Mouse (Mus musculus): ENCODE data around the gene Tbcb.
"Not testable (repeated sequence)": the region's sequence is repeated elsewhere in the genome, so short reads cannot be mapped to it uniquely, and the experiment has no call there.

The Tbcb gene

DNA sequence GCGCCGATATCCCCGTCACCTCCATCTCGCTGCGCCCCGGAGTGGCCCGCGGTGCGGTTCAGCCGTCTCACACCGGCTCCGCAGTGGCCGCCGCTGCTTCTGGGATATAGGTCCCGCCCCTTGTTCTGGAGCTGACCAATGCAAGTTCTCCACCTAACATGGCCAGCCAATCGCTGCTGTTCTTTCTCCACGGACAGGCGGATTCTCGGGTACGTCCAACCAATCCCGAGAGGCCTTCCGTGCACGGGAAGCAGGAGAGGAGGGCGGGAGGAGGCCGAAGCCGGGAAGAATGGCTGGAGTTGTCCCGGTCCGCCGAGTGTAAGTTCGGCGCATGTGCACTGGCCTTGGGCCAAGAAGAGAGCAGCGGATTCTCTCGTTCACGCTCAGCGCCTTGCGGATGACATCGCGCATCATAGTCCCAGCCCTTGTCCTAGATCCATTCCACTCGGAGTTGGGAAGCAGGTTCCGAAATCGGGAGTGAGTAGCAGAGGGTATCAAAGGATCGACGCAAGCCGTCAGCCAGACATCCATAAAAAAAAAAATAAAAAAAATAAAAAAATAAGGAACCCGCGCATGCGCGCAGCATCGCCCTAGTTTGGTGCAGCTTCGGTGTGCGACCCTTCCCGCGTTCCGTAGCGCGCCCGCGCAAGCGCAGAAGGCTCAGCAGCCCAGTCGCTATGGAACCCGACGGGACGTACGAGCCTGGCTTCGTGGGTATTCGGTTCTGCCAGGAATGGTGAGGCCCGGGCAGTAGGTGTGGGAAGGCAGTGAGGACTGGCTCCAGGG is at the start of gene Tbcb, which contains the start of gene Polr2i:
TSS of gene Tbcb (minus strand) at position 604 of the 786 bp plus-strand sequence.
TSS of gene Polr2i (plus strand) at position 280 of the 786 bp plus-strand sequence.
- peak; percentile 98 for DNase-seq

GRCm38 (mm10) chr7:30281522-30281921 is 49.5 kb upstream of the Tbcb start:
- no peak for DNase-seq

GRCm38 (mm10) chr7:30280670-30281138 is 48.6 kb upstream of the Tbcb start:
- DNase-seq: peak; percentile 89 to 90

DNA sequence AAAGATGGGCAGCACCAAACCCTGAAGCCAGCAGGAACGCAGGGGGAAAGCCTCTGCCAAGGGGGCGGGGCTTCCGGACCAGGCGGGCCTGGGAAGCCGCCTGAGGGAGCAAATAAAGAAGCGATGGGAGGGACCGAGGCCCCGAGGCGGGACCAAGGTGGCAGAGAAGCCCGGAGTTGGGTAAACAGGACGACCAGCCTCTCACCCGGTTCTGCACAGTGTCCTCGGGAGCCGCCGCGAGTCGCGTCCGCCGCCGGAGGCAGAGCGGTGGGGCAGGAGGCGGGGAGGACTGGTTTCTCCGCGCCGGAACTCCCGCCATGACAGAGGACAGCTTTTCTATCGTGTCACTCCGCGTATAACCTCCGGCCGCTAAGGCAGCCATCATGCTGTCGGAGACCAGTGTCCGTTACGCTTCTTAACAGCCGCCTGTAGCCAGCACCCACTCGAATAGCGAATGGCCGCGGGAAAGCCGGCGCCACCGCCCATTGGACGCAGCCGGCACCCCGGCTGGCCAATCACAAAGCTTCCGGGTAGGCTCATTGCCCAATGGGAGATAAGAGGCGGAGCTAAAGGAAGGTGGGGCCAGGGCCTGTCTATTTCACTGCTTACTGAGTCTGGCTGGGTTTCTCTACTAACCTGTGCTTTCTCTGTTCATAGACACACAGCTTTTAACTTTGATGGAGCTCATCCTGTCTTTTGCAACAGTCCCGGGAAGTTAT is 48.0 kb upstream of the Tbcb start, which contains the start of the genes Thap8 and Wdr62:
TSS of gene Thap8 (plus strand) at position 144 of the 719 bp plus-strand sequence.
TSS of gene Wdr62 (minus strand) at position 469 of the 719 bp plus-strand sequence.
- DNase-seq: peak; percentile 95 to 96

DNA sequence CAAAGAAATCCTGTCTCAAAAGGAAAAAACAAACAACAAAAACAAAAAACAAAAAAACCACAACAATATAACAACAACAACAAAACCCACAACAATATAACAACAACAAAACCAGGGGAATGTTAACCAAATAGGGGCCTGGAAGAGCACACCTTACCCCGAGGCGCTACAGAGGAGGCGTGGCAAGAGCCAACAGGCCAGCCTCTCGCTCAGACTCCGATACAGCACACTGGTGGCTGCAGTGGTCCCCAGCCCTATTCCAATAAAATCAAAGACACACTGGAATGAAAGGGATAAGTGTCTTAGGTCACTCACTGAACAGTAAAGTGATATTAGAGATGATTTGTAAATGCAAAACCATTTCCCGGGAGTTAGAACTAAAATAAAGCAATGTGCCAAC is 47.5 kb upstream of the Tbcb start:
- DNase-seq: no peak

- no peak for DNase-seq
These were observed 46.8 kb upstream of the Tbcb start for GRCm38 (mm10) chr7:30278911-30279310.

DNA sequence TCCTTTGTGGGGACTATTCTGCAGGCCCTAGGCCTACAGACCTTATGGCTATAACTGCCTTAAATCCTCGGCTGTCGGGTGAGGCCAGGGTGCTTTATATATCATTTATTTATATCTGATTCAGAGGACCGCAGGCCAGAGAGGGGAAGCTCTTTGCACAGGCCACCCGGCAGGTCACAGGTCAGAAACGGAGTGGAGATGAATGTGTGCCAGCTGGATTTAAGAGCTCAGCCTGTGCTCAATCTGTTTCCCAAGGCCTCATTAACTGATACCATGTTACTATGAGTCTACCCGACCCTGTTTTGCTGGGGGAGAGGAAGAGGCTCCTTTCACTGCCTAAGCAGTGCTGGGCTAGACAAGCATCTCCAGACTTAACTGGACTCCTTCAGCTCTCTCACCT is 42.3 kb upstream of the Tbcb start:
- DNase-seq: no peak

DNA sequence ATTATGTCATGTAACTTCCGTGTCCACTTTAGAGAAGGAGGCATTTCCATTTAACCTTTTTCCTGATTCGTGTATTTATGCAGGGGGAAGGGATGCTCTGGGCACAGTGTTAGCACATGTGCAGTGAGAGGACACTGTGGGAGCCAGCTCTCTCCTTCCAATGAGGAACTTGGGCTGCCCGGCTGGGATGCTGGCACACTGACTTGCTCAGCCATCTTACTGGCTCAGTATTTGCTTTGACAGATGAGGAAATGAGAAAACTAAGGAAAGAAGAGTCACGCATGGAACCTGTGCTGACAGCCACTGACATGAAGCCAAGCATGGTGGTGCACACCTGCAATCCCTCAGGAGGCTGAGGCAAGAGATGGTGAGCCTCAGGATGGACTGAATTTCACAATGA is 37.6 kb upstream of the Tbcb start:
- DNase-seq: peak; percentile 39 to 52

DNA sequence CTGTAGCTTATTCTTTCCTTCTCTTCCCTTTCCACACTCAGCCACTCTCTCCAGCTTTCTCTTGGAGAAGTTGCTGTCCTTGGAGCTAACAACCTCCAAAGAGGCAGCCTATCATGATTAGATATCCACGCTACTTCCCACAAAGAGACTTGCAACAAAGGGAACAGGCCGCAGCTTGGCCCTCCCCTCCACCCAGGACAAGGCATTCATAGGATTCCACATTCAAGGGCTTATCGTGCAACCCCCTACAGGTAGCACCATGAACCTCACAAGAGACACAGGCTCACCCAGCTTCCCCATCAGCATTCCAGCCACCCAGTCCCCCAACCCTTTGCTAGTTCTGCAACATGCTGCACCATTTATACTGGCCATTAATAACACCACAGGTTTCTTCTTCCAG is 34.7 kb upstream of the Tbcb start:
- no peak for DNase-seq

GRCm38 (mm10) chr7:30265935-30266334 is 33.9 kb upstream of the Tbcb start:
- no peak for DNase-seq

- DNase-seq: no peak
These were observed 33.5 kb upstream of the Tbcb start for GRCm38 (mm10) chr7:30265531-30265930.

- DNase-seq: no peak
These were observed 33.0 kb upstream of the Tbcb start for GRCm38 (mm10) chr7:30265041-30265440.

GRCm38 (mm10) chr7:30251956-30252954 is 20.2 kb upstream of the Tbcb start:
- DNase-seq: no peak

GRCm38 (mm10) chr7:30237374-30237773 is 5.3 kb upstream of the Tbcb start:
- not testable (repeated sequence) for DNase-seq

GRCm38 (mm10) chr7:30235625-30236024 is 3.6 kb upstream of the Tbcb start, which contains the start of gene Ovol3:
Ovol3 (minus strand) TSS chr7:30235725.
- DNase-seq: no peak

GRCm38 (mm10) chr7:30235091-30235490 is 3.0 kb upstream of the Tbcb start:
- DNase-seq: no peak

DNA sequence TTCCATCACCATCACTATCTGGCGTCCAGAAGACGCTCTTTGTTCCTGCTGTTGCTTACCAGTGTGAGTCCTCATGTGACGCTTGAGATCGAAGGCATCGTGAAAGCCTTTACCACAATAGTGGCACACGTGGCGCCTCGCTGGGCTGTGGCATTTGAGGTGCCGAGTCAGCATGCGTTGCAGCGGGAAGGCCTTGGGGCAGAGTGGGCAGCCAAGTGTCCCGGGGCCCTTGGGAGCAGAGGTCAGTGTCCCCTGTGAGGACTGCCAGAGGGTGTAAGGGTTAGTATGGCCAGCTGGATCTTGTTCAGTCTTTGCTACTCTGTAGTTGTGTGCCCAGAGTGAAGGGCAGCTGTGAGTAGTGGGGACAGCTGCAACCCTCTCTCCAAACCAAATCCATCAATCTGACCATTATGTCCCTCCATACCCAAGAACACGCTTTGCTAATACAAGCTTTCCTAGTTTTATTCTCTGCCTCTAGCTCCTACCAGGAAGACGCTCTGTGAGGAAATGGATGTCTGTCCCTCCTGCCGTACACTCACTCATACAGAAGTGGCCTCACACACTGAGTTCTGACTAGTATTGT is 2.3 kb upstream of the Tbcb start:
- no peak for DNase-seq

DNA sequence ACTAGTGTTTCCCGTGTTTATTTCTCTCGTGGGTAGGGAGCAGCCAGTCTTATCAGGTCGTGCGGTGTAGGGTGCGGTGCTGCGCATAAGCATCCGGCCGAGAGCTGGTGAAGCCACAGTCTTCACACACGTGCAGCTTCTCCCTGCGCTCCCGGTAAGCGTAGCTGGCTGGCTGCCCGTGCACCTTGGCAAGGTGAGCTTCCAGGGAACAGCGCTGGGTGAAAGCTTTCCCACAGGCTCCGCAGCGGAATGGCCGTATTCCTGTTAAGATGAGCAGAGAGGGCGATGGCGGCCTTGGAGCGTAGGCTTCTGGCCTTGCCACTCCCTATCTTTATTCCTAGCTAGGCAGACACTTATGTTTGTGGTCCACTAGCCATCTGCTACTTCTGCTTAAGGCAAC is 1.3 kb upstream of the Tbcb start:
- peak; percentile 53 to 74 for DNase-seq

- DNase-seq: peak; percentile 68 to 88
These were observed 618 bp upstream of the Tbcb start for GRCm38 (mm10) chr7:30232631-30233148.

DNA sequence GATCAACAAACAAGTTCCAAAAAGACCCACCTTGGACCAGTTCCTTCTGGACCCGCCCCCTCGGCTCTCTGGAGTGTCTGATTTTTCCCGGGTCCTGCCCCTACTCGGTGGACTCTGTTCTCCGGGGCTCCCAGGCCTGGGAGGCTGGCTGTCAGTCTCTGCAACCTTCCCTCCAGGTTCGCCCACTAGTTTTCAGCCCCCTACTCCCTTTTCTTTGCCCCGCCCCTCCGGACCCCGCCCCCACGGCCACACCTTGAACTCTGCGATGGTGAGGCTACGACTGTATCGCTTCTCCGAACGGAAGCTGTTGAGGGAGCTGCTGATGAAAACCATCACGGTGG is 774 bp downstream of the Tbcb start:
- DNase-seq: no peak

GRCm38 (mm10) chr7:30224206-30224605 is 7.9 kb downstream of the Tbcb start:
- DNase-seq: no peak

GRCm38 (mm10) chr7:30222205-30222604 is 9.9 kb downstream of the Tbcb start:
- DNase-seq: no peak

All from cerebellum, postnatal 14 days (tissue).